Mouse (Mus musculus): Measurements from ENCODE around the gene Fasn.
"Not testable (repeated sequence)": the region's sequence is repeated elsewhere in the genome, so short reads cannot be mapped to it uniquely, and the experiment has no call there.

Gene Fasn

DNA sequence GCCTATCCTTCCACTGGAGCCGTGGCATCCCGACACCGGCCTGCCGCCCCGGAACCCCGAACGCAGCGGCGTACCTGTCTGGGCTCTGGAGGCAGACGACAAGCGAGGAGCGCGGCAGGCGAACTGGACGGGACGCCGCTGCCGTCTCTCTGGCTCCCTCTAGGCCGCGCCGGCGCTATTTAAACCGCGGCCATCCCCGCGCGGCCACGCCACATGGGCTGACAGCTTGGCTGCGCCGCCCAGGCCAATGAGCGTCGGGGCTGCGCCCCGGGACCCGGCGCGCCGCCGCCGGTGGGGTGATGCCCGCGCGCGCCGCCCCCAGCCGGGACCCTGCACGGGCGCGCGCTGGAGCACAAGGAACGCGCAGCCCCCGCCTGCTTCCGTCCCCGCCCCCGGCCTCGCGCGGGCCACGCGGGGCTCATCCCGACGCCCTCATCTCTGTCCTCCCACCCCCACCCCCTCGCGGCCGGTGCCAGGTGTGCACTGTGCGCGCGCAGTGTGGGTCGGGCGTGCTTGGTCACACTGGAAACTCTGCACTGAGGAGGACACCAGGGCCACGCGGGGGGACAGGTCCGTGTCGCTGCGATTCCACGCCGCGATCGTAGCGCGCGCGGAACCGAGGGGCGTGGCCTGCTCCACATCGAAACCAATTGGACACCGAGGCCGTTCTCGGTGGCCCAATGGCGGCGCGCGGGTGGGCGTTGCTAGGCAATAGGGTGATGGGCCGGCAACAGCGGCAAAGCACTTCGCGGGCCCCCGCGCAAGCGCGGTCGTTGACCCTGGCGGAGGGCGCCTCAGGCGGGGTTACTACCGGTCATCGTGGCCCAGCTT lies at the start of gene Fasn:
TSS of gene Fasn (minus strand) at position 592 of the 831 bp plus-strand sequence.
- DNase-seq, result peak; percentile 94

DNA sequence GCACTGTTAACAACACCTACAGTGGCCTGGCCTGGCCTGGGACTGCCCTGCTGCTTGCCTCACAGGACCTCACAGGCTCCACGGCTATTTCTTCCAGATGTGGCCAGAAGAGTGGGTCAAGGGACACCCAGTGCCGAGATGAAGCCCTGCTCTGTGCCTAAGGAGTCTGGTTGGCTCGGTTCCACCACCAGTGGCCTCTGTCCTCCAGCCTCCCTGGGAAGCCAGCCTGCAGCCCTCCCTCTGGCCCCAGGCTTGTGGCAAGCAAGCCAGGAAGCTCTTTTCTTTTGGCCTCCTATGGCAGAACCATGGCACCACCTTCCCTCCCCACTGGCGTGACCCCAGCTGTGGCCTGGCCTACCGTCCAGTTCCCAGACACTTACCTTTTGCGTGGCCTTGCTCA lies 48.9 kb upstream of the Fasn start:
- peak; percentile 83 for DNase-seq

GRCm38 (mm10) chr11:120871521-120871920 lies 47.2 kb upstream of the Fasn start:
- DNase-seq, result no peak

DNA sequence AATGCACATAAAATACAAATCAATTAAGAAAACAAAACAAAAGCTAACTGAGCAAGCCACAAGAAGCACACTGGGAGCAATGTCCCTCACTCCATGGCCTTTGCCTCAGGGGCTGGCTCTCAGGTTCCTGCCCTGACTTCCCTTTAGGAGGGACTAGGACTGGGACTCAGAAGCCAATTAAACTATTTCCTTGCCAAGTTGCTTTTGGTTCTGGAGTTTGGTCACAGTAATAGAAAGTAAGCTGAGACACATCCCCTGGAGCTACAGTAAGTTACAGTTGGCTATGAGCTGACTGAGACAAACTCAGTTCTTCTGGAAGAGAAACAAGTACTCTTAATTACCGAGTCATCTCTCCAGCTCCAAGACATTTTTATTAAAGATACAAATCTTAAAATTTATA lies 41.5 kb upstream of the Fasn start:
- peak; percentile 47 for DNase-seq

DNA sequence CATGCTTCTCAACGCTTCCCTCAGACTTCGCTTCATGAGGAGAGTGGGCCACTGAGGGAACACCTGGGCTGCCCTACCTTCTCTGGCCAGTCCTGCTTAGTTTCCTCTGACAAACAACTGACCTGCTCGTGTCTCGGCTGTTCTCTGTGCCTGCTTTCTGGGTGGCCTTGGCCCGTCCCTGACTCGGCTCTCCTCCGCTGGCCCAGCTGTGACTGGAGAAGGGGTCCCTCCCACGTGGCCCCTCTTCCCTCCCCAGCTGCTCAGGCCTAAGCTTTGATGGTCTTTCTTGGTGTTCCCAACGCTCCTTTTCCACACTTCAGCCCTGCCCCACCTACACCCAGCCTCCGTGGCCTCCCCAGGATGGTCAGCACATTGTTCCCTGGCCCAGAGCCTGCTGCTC lies 38.5 kb upstream of the Fasn start:
- DNase-seq, result no peak

DNA sequence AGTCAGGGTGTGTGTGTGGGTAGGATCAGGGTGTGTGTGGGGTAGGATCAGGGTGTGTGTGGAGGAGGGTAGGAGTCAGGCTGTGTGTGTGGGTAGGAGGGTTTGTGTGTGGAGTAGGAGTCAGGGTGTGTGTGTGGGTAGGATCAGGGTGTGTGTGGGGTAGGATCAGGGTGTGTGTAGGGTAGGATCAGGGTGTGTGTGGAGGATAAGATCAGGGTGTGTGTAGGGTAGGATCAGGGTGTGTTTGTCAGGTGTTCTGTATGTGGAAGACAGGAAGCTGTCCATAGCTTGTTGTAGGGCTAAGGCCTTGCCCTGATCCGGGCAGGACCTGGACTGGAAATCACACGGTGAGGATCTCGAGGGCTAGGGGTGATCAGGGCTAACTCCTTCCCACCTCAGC lies 31.6 kb upstream of the Fasn start:
- DNase-seq, result not testable (repeated sequence)

DNA sequence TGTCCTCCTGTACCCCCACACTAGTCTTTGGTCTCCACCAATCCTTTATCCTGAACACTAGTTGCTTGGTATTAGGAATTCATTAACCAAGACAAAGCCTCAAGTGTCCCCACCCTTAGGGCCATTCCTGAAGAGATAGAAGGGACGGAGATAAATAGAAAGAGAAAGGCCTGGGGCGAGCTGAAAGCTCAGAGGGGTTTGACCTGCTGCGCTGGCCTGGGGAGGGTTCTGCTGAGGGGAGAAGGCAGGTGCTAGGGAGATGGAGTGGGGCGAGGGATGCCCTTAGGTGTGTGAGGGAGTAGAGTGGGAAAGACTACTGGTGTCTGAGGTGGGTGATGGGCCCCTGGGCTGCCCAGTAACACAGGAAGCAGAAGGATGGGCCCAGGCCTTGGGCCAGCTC lies 29.4 kb upstream of the Fasn start:
- DNase-seq, result no peak

DNA sequence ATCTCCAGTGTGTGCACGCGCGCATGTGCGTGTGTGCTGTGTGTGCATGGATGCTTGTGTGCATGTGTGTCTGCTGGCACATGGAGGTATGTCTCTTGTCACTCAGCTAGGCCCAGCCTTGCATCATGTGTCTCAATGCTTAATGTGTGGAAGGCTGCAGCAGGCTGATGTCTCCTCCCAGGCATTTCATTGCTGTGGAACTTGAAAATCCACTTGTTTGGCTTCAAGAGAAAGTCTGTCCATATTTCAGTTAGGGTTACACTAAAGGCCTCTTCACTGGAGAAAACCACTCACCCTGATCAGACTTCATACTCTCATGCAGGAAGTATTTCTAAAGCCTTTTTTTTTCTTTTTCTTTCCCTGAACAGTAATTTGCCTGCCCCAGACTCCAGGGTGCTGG lies 28.8 kb upstream of the Fasn start:
- no peak for DNase-seq

DNA sequence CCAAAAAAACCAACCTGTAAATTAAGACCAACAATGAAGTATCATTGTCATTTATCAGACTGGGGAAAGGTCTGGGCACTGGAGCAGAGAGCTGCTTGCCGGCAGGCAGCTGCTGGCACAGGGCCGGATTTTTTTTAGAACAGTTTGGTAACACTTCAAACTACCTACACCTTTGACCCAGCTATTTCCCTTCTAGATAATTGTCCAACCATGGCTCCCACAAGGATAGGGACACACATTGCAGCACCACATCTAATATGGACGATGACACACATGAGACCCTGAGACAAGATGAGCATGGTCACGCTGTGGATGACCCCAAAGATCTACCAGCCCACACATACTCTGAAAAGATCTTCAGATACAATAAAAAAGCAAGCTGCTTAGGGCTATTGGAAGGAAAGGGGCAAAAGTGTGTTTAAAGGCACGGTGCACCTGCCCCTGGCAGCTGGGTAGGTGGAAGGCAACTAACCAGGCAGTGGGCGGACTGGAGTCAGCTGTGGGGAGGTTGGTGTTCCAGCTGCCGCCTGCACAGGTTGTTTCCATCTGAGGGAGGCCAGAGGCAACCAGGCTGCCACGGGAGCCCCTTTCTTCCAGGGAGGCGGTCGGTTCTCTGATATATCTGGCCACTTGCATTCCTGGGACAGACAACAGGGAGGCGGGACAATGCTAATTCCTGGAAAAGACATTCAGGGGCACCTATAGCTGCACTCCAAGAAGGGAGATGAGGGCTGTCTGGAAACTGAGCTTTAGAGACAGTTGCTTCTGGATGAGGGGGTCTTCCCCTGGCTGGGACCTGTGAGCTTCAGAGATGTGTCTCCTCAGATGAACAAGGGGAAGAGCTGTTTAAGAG lies 28.0 kb upstream of the Fasn start:
- DNase-seq, result peak; percentile 94

DNA sequence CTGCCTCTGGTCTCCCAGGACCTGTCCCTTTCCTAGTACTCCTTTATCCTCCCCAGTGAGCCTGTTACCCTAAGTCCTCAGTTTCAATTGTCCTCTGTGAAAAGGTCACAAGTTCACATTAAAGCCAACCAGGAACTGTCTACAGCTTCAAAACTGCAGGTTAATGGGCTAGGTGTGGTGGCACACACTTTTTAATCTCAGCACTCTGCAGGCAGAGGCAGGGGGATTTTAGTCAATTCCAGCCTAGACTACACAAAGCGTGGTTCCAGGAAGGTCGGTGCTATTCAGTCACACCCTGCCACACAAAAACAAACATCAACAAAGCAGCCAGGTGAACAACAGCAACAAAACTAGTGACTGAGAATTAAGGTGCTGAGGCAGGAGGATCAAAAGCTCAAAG lies 27.2 kb upstream of the Fasn start:
- no peak for DNase-seq

DNA sequence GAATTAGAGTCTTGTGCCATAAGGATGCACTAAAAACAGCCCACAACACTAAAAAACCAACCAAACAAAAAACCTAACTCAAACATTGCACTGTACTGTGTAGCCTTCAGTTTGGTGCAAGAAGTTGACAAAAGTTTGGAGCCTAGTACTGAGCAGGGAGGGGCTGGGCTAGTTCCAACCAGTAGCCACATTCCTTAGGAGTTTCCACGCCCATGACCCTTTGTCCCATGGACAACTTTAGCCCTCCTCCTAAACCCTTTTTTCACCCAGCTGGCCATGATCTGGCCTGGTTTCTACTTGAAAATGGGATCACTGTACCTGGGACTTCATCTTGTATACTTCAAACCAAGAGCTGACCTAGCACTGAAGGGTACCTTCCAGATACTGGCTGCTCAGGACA lies 26.8 kb upstream of the Fasn start:
- peak; percentile 75 for DNase-seq

GRCm38 (mm10) chr11:120850331-120851030 lies 26.1 kb upstream of the Fasn start:
- DNase-seq, result no peak

DNA sequence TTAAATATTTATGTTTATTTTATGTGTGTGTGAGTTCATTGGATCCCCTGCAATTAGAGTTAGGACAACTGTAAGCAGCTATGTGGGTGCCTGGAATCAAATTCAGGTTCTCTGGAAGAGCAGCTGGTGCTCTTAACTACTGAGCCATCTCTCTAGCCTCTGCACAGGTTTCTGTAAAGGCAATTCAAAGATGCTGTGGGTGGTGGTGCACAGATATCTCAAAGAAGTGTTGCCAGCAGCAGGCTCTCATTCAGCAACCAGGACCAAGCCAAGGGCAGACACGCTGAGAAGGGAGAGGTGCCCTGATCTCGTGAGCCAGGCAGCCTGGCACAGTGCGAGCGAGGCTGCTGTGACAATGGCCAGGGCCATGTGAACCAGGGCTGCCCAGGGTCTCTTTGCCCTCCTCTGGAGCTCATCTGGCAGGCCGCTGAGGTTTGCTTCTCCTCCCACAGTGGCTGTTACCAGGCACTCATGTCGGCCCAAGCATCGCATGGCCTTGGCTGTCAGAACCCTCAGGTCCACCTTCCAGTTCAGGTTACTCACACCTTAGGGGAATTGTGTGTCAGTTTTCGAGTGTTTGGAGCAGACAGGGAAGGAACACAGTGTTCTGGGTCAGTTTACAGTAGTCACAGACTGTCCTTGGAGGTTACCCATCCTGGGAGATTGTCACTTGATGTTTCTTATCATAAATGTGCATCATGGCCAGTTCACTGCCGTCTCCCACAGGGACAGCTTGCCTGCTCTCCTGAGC lies 22.6 kb upstream of the Fasn start:
- no peak for DNase-seq

GRCm38 (mm10) chr11:120844329-120844728 lies 20.0 kb upstream of the Fasn start:
- no peak for DNase-seq

DNA sequence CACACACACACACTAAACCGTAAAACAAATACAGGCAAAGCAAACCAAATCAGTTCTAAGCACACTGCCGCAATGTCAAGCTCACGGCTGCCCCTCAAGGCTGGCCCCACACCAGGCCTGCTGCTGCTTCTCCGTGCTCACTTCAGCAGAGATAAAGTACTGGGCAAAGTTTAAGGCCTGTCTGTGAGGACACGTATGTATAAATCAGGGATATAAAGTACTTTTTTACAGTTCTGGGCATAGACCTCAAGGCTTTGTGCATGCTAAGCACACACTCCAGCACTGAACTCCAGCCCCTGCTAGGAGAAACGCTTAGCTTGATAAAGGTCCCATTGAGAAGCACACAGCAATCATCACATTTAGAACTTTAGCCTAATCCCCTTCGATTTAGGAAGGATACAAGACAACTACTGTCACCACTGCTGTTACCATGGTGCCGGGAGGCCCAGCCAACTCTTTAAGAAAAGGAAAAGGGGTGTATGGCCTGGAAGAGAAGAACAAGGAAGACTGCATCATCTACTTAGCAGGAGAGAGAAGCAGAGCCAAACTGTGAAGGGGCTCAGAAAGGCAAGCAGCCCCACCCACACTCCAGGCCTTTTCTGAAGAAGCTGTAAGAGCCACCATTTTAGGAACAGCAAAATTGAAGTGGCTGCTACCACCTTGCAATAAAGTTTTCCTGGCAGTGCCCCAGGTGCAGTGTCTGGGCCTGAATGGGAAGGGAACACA lies 9.4 kb upstream of the Fasn start:
- DNase-seq, result no peak

DNA sequence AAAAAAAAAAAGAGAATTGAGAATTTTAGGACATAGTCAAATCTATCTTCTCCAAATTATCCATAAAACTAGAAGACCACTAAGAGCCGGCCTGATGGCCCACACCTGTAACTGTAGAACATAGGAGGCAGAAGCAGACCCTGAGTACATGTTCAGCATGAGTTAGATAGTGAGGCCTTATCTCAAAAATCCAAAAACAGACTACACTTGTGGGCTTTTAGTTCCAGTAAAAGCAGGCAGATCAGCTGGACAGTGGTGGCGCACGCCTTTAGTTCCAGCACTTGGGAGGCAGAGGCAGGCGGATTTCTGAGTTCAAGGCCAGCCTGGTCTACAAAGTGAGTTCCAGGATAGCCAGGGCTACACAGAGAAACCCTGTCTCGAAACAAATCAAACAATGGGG lies 8.6 kb upstream of the Fasn start:
- not testable (repeated sequence) for DNase-seq

- DNase-seq, result no peak
These were observed 7.5 kb upstream of the Fasn start for GRCm38 (mm10) chr11:120831659-120832440.

DNA sequence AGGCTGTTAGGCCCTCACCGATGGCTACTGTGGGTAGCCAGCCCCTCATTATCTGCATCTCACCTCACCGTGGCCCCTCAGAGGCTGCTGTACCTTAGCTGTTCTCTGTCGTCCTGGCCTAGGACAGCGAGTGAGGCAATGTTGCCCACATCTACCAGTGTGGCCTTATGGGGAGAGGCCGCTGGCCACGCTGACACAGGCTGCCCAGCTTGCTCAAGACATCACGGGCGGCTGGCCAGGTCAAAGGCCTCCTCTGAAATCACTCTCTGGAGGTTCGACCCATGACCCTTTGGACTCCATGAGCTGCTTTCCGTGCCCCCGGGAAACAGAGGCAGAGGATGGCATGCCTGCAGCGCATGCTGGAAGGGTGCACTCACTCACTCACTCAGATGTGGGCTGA lies 6.3 kb upstream of the Fasn start:
- peak; percentile 64 for DNase-seq

GRCm38 (mm10) chr11:120829757-120830532 lies 5.6 kb upstream of the Fasn start:
- no peak for DNase-seq

DNA sequence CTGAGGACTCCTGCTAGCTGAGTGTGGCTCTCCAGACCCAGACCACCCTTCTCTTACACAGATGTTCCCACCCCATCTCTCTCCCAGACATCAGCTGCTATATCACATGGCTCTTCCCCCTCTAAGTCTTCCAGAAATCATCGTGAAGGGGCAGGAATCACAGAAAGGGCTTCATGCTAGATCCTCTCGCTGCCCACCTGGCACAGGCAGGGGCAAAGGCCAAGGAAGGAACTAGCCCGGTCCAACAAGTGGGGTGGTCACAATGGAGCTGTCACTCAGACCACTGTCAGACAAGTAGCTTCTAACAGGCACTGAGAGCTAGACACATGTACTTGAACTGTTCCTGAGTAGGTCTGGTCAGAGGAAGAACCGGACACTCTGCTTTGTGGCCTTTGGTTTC lies 4.1 kb upstream of the Fasn start:
- DNase-seq, result no peak
